Mouse (Mus musculus) heart, postnatal 10 days (tissue): ENCODE results near the gene Wdr5b. TPM values are rescaled to one million over a fixed set of nuclear protein-coding genes. Genes with fewer than 3 reads are reported as not detected.
A peak's percentile ranks its signal among the peaks of the same experiment; 100 is the strongest.

Experiments
- DNase-seq, 2 experiments: peaks; one replicate each; pipeline ENCODE4 v3.0.0; 2021
- intact Hi-C: fragments of 180-260 bp; cut with DNase I; formaldehyde crosslinking; loops from one replicate; pipeline ENCODE4 v1.15.1; 2025
- total RNA-seq, 2 experiments: library from RNA; stranded (reverse); gene quantifications; 2 replicates each; pipeline ENCODE4 v1.2.3; 2021

The Wdr5b gene
- total RNA-seq, 2 experiments from 2014 or later, result 4.4 to 5.6 TPM

DNA sequence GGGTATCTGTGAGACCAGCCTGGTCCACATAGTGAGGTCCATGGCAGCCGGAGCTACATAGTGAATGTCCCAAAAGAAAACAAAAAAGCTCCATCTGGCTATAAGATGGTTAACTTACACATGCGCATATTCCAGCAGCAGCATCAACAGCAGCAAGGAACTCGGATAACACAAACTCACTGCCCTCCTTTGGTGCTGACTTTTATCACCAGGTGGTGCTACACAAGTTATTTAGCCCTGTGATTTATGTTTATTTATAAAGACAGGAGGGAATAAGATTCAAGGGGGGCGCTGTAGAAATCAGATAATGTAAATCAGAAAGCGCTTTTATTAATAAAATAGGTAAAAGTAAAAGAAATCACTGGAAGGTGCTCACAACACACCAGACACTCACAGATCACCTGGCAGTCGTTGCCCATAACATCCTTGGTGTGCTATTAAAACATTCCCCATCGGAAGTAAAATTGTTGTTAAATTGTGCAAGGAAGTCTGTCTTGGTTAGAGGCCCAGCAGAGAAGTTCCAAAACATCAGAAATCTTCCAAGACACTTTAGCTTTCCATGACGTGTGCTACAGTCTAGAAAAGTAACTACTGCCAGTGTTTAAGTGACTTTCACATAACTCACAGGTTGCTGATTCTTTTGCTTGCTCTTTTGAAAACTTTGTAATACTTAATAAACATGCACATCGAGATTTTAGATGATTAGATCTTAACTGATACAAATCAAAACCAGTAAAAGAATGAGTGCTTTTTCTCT, 29.0 kb downstream of the Wdr5b start:
- DNase-seq, result no peak
- intact Hi-C loops, result loop anchor here (2.0 to 10.0 kb wide), 3 partner anchors 27 to 945 kb away; partner anchors contain the start of gene Polq

- no peak for DNase-seq
- intact Hi-C loops, result loop anchor here (2.0 to 10.0 kb wide), 3 partner anchors 28 to 944 kb away; partner anchors contain the start of gene Polq
These were observed 30.1 kb downstream of the Wdr5b start for GRCm38 (mm10) chr16:36071071-36071449.

- intact Hi-C loops, result loop anchor here (2.0 to 10.0 kb wide), 3 partner anchors 29 to 943 kb away; partner anchors contain the start of gene Polq
- peak; percentile 94 to 95 for DNase-seq
These were observed 30.7 kb downstream of the Wdr5b start, which contains the start of the genes Fam162a and Ccdc58 for GRCm38 (mm10) chr16:36071450-36072379. Fam162a (minus strand) TSS chr16:36071594. Ccdc58 (plus strand) TSS chr16:36071685.

- intact Hi-C loops, result loop anchor here (5.0 to 10.0 kb wide), 2 partner anchors 90 to 942 kb away; partner anchors contain the start of gene Polq
- no peak for DNase-seq
These were observed 31.5 kb downstream of the Wdr5b start for GRCm38 (mm10) chr16:36072410-36073011.

GRCm38 (mm10) chr16:36074772-36075171, 33.8 kb downstream of the Wdr5b start:
- intact Hi-C loops, result loop anchor here (5.0 to 10.0 kb wide), 2 partner anchors 92 to 940 kb away; partner anchors contain the start of gene Polq
- no peak for DNase-seq

DNA sequence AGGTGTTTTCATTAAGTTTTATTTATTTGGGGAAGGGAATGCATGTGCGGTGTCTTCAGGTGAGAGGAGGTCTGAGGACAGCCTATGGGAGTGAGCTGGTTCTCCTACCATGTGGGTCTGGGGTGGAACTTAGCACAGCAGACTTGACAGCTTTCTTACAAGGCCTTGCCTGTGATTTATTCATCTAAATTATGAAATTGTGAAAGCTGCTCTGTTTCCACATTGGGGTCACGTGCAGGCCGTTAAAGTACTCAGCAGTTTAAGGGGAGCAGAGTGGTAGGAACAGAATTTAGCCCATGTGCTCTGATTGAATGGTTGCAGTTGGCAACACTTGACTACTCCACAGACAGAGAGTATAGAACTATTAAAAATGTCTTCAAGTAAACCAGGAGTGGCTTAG, 38.9 kb downstream of the Wdr5b start:
- DNase-seq, result no peak
- intact Hi-C loops, result loop anchor here (10.0 kb wide), 2 partner anchors 745 to 935 kb away; partner anchors contain the start of genes Iqcb1 and Polq

GRCm38 (mm10) chr16:36087846-36088245, 46.9 kb downstream of the Wdr5b start:
- no peak for DNase-seq
- intact Hi-C loops, result loop anchor here (10.0 kb wide), 1 partner anchor 737 kb away; the partner anchor contains the start of gene Iqcb1

DNA sequence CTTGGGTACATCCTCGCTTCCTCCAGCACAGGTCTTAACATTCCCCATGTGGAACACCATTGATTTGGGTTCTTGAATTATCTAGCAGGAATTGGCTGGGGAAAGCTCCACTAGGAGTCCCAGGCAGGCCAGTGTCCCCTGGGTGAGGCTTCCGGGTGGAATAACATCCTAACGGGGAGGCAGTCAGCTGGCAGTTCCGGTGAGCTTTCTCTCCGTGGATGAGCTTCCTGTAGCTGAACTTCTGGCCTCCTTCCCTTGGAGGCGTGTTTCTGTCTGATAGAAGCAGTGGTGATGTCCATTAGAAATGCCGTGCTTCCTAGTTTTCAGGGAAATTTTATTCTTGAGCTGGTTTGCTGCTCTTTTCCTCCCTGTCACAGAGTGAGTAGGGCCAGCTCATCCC, 48.1 kb downstream of the Wdr5b start:
- DNase-seq, result peak in 1 of 2 experiments; percentile 29
- intact Hi-C loops, result loop anchor here (10.0 kb wide), 1 partner anchor 736 kb away; the partner anchor contains the start of gene Iqcb1

DNA sequence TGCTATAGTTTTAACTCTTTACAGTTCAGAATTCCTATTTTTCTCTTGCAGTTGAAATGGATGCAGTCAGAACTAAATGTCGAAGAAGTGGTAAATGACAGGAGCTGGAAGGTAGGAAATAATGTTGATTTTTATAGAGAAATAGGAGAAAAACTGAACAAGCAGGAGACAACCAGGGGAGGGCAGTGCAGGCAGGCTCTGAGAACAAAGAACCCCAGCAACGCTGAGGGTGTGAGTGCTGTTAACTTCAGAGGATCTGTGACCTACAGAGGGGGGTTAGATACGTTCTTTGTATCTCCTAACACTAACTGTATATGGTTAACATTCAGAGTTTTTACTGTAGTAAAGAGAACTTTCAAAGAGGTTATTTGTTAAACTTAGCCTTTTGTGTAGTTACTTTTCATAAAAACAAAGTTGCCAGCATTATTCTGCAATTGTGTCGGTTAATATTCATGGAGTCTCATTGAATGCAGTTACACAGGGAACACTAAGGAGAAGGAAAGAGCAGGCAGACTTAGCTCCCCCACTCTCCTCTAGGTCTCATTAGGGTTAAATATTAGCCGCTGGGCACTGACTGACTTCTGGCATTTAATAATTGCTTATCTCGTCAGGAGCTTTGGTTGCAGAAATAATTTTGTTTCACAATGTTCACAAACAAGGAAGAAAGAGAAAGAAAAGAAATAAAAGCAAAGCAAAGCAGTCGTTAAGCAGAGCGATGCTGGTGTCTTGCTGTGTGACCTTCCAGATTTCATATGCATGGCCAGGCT, 49.0 kb downstream of the Wdr5b start:
- no peak for DNase-seq
- intact Hi-C loops, result loop anchor here (10.0 kb wide), 1 partner anchor 735 kb away; the partner anchor contains the start of gene Iqcb1

- intact Hi-C loops, result no loop called here
- no peak for DNase-seq
These were observed 50.0 kb downstream of the Wdr5b start for GRCm38 (mm10) chr16:36090785-36091509.

Other genes starting within 250 kb of the Wdr5b start
- 1 to 10 TPM; 6.7 to 9.7 TPM for gene Parp14, start 169.6 kb upstream of the Wdr5b start, total RNA-seq
- gene Parp9, start 102.7 kb upstream of the Wdr5b start, total RNA-seq, result 10 to 100 TPM; 11.1 to 14.4 TPM
- 10 to 100 TPM in 1 of 2 experiments, 1 to 10 TPM in 1; 9.3 to 12.7 TPM for gene Dtx3l, start 102.0 kb upstream of the Wdr5b start, total RNA-seq
- 100 to 1,000 TPM in 1 of 2 experiments, 10 to 100 TPM in 1; 96.9 to 104 TPM for gene Kpna1, start 62.4 kb upstream of the Wdr5b start, total RNA-seq
- 100 to 1,000 TPM; 205 to 214 TPM for gene Fam162a, start 30.4 kb downstream of the Wdr5b start, total RNA-seq
- 10 to 100 TPM; 41.8 to 42.6 TPM for gene Ccdc58, start 30.5 kb downstream of the Wdr5b start, total RNA-seq
- gene Csta1, start 90.1 kb downstream of the Wdr5b start, total RNA-seq, result not detected
- 1 to 10 TPM; 1.5 TPM for gene Stfa2l1, start 115.6 kb downstream of the Wdr5b start, total RNA-seq
- 1 to 10 TPM; 1.3 to 1.6 TPM for gene Gm5483, start 143.0 kb downstream of the Wdr5b start, total RNA-seq
- gene Gm5416, start 169.2 kb downstream of the Wdr5b start, total RNA-seq, result not detected
- not detected for gene 2010005H15Rik, start 180.3 kb downstream of the Wdr5b start, total RNA-seq
- 1 to 10 TPM; 1.3 to 2.9 TPM for gene Stfa1, start 235.8 kb downstream of the Wdr5b start, total RNA-seq